Mouse (Mus musculus) gastrocnemius, postnatal 4 days (tissue): ENCODE measurements around the gene Mdh2. TPM values are rescaled to one million over a fixed set of nuclear protein-coding genes. Genes with fewer than 3 reads are reported as not detected.

Experiments used
- DNase-seq, 2 experiments: peaks; one replicate each; pipeline ENCODE4 v3.0.0; 2021 to 2022; ENCODE audit warnings: low spot score in 2 of 2, mixed read lengths in 2 of 2
- microRNA-seq: library from miRNA; unstranded; fragments of <30 nt; microRNA quantifications from one replicate; pipeline ENCODE4 v1.2.0, GENCODE M21; 2021
- total RNA-seq, 2 experiments: library from RNA; stranded (reverse); gene quantifications; 2 replicates each; pipeline ENCODE4 v1.2.3; 2021

Gene Mdh2
- total RNA-seq, 2 experiments from 2014 or later, result 712 to 717 TPM

GRCm38 (mm10) chr5:135834769-135835491 is 56.6 kb downstream of the Mdh2 start:
- DNase-seq, result peak in 1 of 2 experiments; percentile 42

GRCm38 (mm10) chr5:135835492-135835858 is 57.2 kb downstream of the Mdh2 start:
- DNase-seq, result no peak

- no peak for DNase-seq
Measured at GRCm38 (mm10) chr5:135835981-135836380, 57.7 kb downstream of the Mdh2 start.

Small RNA genes within 50 kb of the gene (microRNA-seq; reads per million reads assigned to microRNA genes)
- not detected for gene Gm23268
- not detected for gene Mir7034

Other genes with a start within 250 kb of the Mdh2 start
- gene Hip1, start 233.4 kb upstream of the Mdh2 start, total RNA-seq, result 100 to 1,000 TPM; 125 to 128 TPM
- gene Ccl26, start 214.9 kb upstream of the Mdh2 start, total RNA-seq, result not detected
- 1 to 10 TPM; 3.8 to 5.2 TPM for gene Ccl24, start 205.4 kb upstream of the Mdh2 start, total RNA-seq
- 10 to 100 TPM; 14.9 to 18.9 TPM for gene Rhbdd2, start 145.9 kb upstream of the Mdh2 start, total RNA-seq
- 10 to 100 TPM; 39.2 to 41.9 TPM for gene Por, start 108.4 kb upstream of the Mdh2 start, total RNA-seq
- gene Tmem120a, start 34.0 kb upstream of the Mdh2 start, total RNA-seq, result 10 to 100 TPM; 11.9 to 15.8 TPM
- gene Styxl1, start 95 bp upstream of the Mdh2 start, total RNA-seq, result under 1 TPM; 0.47 to 0.49 TPM
- under 1 TPM; 0.08 to 0.12 TPM for gene Srrm3, start 28.4 kb downstream of the Mdh2 start, total RNA-seq
- gene Hspb1, start 109.4 kb downstream of the Mdh2 start, total RNA-seq, result 100 to 1,000 TPM; 499 to 513 TPM
- 100 to 1,000 TPM; 340 to 349 TPM for gene Ywhag, start 156.1 kb downstream of the Mdh2 start, total RNA-seq
- 1 to 10 TPM; 1.3 to 1.6 TPM for gene Ssc4d, start 196.1 kb downstream of the Mdh2 start, total RNA-seq
- gene Zp3, start 201.6 kb downstream of the Mdh2 start, total RNA-seq, result not detected
- 10 to 100 TPM; 12.9 to 14.4 TPM for gene Dtx2, start 216.3 kb downstream of the Mdh2 start, total RNA-seq